27 mouse cellular contexts compared by ENCODE assay signal in the genomic region with DNA sequence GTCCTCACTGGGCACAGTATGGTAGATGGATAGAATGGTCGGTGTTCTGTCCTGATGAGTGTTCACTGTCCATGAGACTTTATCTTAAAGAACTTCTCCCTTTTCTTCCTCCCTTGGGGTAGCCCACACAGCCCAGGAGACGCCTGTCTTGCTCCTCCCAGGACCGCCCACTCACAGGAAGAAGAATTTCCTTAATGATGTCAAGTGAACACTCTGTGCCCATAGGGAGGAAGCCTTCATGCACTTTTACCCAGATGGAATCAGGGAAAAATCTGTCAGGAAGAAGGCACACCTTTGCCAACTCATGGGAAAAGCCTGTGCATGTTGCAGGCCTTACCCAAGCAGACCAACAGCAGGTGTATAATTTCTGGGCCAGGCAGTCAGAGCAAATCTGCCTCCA.
A peak's percentile ranks its signal among the peaks of the same experiment; 100 is the strongest.
DNase-seq lines count a peak whose midpoint lies in the region; ATAC-seq and TF ChIP-seq lines count a peak whose summit lies in the region.
"Had no signal": no experiment of that assay in that cellular context is flagged by ENCODE, and none has a peak within 500 bp of the region (broad histone marks: within the 10 kb centered on the region; RNA-seq: fewer than 3 reads in every experiment).

No protein-coding gene starts in this region.

- H3K36me3 ChIP-seq in kidney, embryonic 16.5 days (ENCODE audit: insufficient read depth, low read length) = no peaks in the 10 kb centered on the region
- no peaks in the 10 kb centered on the region for H3K36me3 ChIP-seq in lung, postnatal 0 days (ENCODE audit: insufficient read depth, low read length)
- H3K36me3 ChIP-seq in intestine, postnatal 0 days (ENCODE audit: control insufficient read depth, insufficient read depth) = no peaks in the 10 kb centered on the region
- H3K36me3 ChIP-seq: embryonic facial prominence, embryonic 13.5 days; heart, embryonic 15.5 days; hindbrain, embryonic 13.5 days; limb, embryonic 13.5 days; midbrain, embryonic 10.5 days; midbrain, embryonic 15.5 days had no signal

- no peak overlapping the region for H3K4me2 ChIP-seq in kidney, embryonic 16.5 days (replicated peaks; ENCODE audit: low read depth, low read length)
- no peak overlapping the region for H3K4me2 ChIP-seq in lung, postnatal 0 days (replicated peaks; ENCODE audit: low read depth, low read length)
- no peak overlapping the region for H3K4me2 ChIP-seq in intestine, postnatal 0 days (replicated peaks; ENCODE audit: low read depth)
- H3K4me2 ChIP-seq: embryonic facial prominence, embryonic 13.5 days; heart, embryonic 15.5 days; hindbrain, embryonic 13.5 days; limb, embryonic 13.5 days; liver, embryonic 11.5 days; midbrain, embryonic 15.5 days had no signal

- WGBS in kidney, embryonic 16.5 days = 76% methylated on average over 3 of the region's 3 CpGs
- WGBS in lung, postnatal 0 days = 68% methylated on average over 3 of the region's 3 CpGs
- WGBS in intestine, postnatal 0 days = 87% methylated on average over 3 of the region's 3 CpGs

- peak; percentile 96 for DNase-seq in heart, adult 11 months
- no peak for DNase-seq in heart, postnatal 36 days
- no peak for DNase-seq in kidney, postnatal 14 days
- DNase-seq in brain, adult 2 months (ENCODE audit: low read depth, low spot score) = peak; percentile 20
- no peak for DNase-seq in lung, postnatal 0 days (ENCODE audit: low spot score)
- DNase-seq in gastrocnemius, postnatal 25 days = no peak
- DNase-seq: adrenal gland, adult 2 months; cerebellum, adult 18-20 months; gastrocnemius, postnatal 14 days; heart, postnatal 4 days; kidney, postnatal 4 days; right cerebral cortex, adult 18-20 months; spleen, adult 18-20 months; thymus, adult 18-20 months; thymus, postnatal 25 days had no signal

- no peak for TF ChIP-seq CTCF in lung, postnatal 0 days (IDR thresholded peaks at IDR 0.05)
- TF ChIP-seq CTCF in intestine, postnatal 0 days (IDR thresholded peaks at IDR 0.05; ENCODE audit: low read depth) = no peak

- no peak for ATAC-seq in kidney, embryonic 16.5 days (ENCODE audit: low FRiP score, low TSS enrichment)
- peak; percentile 59 for ATAC-seq in lung, postnatal 0 days
- no peak for ATAC-seq in intestine, postnatal 0 days
- ATAC-seq: activated CD4-positive, CD25-positive, alpha-beta regulatory T cell, adult 4 months; forebrain, embryonic 16.5 days; midbrain, embryonic 15.5 days had no signal

- H3K4me1 ChIP-seq in kidney, embryonic 16.5 days (ENCODE audit: insufficient read depth, low read length) = peaks cover 31% of the 10 kb centered on the region
- H3K4me1 ChIP-seq in lung, postnatal 0 days (ENCODE audit: insufficient read depth, low read depth, low read length) = peaks cover 12% of the 10 kb centered on the region; the same call in 1 of the 2 replicates
- no peaks in the 10 kb centered on the region for H3K4me1 ChIP-seq in intestine, postnatal 0 days (replicated peaks; ENCODE audit: control insufficient read depth, insufficient read depth, low read length)

- no peaks in the 10 kb centered on the region for H3K9me3 ChIP-seq in kidney, embryonic 16.5 days (ENCODE audit: low read length)
- no peaks in the 10 kb centered on the region for H3K9me3 ChIP-seq in lung, postnatal 0 days (ENCODE audit: low read length)
- H3K9me3 ChIP-seq in intestine, postnatal 0 days (ENCODE audit: control insufficient read depth) = no peaks in the 10 kb centered on the region
- H3K9me3 ChIP-seq: embryonic facial prominence, embryonic 13.5 days; heart, embryonic 15.5 days; hindbrain, embryonic 13.5 days; limb, embryonic 13.5 days; midbrain, embryonic 10.5 days; midbrain, embryonic 15.5 days had no signal

- H3K27ac ChIP-seq in kidney, embryonic 16.5 days (ENCODE audit: low read length) = 0 out of 2 replicates have a peak overlapping the region, but pooled peaks have one; percentile 22
- H3K27ac ChIP-seq in lung, postnatal 0 days (ENCODE audit: low read length) = 0 out of 2 replicates have a peak overlapping the region, but pooled peaks have one; percentile 0
- H3K27ac ChIP-seq in intestine, postnatal 0 days (ENCODE audit: low read depth, low read length) = no peak overlapping the region
- H3K27ac ChIP-seq: embryonic facial prominence, embryonic 13.5 days; heart, embryonic 15.5 days; limb, embryonic 13.5 days; midbrain, embryonic 10.5 days; midbrain, embryonic 15.5 days had no signal

- intact Hi-C loops in heart, postnatal 36 days (cut with DNase I) = no loop called here

- H3K27me3 ChIP-seq in kidney, embryonic 16.5 days (ENCODE audit: insufficient read depth, low read length) = no peaks in the 10 kb centered on the region
- no peaks in the 10 kb centered on the region for H3K27me3 ChIP-seq in lung, postnatal 0 days (replicated peaks; ENCODE audit: insufficient read depth, low read length)
- no peaks in the 10 kb centered on the region for H3K27me3 ChIP-seq in intestine, postnatal 0 days (replicated peaks; ENCODE audit: control insufficient read depth, insufficient read depth, low read length)
- H3K27me3 ChIP-seq: CH12.LX; embryonic facial prominence, embryonic 13.5 days; heart, embryonic 15.5 days; hindbrain, embryonic 13.5 days; limb, embryonic 13.5 days; midbrain, embryonic 15.5 days had no signal

- TF ChIP-seq EP300 in lung, postnatal 0 days (IDR thresholded peaks at IDR 0.05) = peak; percentile 82

- no peak overlapping the region for H3K4me3 ChIP-seq in kidney, embryonic 16.5 days (ENCODE audit: low read length)
- H3K4me3 ChIP-seq in lung, postnatal 0 days (ENCODE audit: low read depth, low read length) = no peak overlapping the region
- no peak overlapping the region for H3K4me3 ChIP-seq in intestine, postnatal 0 days (ENCODE audit: low read depth, low read length)
- H3K4me3 ChIP-seq: embryonic facial prominence, embryonic 13.5 days; heart, embryonic 15.5 days; hindbrain, embryonic 13.5 days; limb, embryonic 13.5 days; midbrain, embryonic 10.5 days; midbrain, embryonic 15.5 days had no signal

- no peak overlapping the region for H3K9ac ChIP-seq in kidney, embryonic 16.5 days (replicated peaks; ENCODE audit: low read length)
- no peak overlapping the region for H3K9ac ChIP-seq in lung, postnatal 0 days (replicated peaks; ENCODE audit: low read depth)
- H3K9ac ChIP-seq in intestine, postnatal 0 days (ENCODE audit: low read depth, low read length) = no peak overlapping the region
- H3K9ac ChIP-seq: embryonic facial prominence, embryonic 13.5 days; heart, embryonic 15.5 days; hindbrain, embryonic 13.5 days; limb, embryonic 13.5 days; midbrain, embryonic 15.5 days had no signal

Comparison
In these comparisons a context has a peak if more than half of its experiments do, and no peak if none do; other contexts are left out.
1. DNase-seq: peak in heart, adult 11 months (single experiment) and brain, adult 2 months (single experiment); none in heart, postnatal 36 days (0 of 2), kidney, postnatal 14 days (single experiment), lung, postnatal 0 days (single experiment) and gastrocnemius, postnatal 25 days (single experiment).